Mouse (Mus musculus): ENCODE measurements around the gene Lpgat1.

The Lpgat1 gene

DNA sequence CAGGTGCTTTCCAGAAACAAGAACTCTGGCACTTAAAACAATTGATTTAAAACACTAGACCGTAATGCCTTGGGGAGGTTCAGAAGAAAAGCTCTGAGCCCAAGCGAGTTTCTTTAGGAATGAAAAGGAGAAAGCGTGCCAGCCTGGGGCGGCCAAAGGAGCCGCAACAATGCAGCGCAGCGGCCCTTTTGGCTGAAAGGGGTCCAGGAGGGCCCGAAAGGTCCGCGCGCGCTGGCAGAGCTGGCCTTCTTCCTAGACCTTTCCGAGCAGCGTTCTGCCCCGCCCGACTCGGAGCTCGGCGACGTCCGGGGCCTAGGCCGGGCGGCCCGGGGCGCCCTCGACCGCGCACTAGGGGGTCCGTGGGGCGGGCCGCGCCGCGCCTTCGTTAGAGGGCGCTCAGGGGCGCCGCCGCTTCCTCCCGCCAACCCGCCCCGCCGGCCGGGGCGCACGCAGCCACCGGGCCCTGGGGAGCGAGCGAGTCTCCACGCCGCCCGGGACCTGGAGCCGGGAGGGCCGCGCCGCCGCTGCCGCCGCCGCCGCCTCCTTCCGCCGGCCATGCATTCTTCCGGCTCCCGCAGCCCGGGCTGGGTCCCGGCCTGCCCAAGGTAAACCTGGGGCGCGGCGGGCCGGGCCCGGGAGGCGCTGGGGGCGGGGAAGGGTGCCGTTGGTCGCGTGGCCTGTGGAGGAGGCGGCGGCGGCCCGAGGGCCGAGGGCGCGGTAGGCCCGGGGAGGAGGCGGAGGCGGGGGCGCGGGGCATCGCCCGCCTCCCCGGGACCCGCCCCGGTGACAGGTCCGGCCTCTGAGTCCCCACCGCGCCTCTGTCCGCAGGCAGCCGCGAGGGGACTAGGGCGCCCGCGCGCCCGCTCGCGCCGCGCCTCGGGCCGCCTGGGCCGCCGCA, at the start of gene Lpgat1:
TSS of gene Lpgat1 (plus strand) at position 234 of the 898 bp plus-strand sequence.
- DNase-seq = peak; percentile 83

GRCm38 (mm10) chr1:191668030-191668429, 49.6 kb upstream of the Lpgat1 start:
- DNase-seq = no peak

- no peak for DNase-seq
These were observed 43.6 kb upstream of the Lpgat1 start for GRCm38 (mm10) chr1:191674071-191674470.

- no peak for DNase-seq
These were observed 36.0 kb upstream of the Lpgat1 start for GRCm38 (mm10) chr1:191681633-191682032.

GRCm38 (mm10) chr1:191687531-191687930, 30.1 kb upstream of the Lpgat1 start:
- no peak for DNase-seq

GRCm38 (mm10) chr1:191693231-191693630, 24.4 kb upstream of the Lpgat1 start:
- DNase-seq = no peak

DNA sequence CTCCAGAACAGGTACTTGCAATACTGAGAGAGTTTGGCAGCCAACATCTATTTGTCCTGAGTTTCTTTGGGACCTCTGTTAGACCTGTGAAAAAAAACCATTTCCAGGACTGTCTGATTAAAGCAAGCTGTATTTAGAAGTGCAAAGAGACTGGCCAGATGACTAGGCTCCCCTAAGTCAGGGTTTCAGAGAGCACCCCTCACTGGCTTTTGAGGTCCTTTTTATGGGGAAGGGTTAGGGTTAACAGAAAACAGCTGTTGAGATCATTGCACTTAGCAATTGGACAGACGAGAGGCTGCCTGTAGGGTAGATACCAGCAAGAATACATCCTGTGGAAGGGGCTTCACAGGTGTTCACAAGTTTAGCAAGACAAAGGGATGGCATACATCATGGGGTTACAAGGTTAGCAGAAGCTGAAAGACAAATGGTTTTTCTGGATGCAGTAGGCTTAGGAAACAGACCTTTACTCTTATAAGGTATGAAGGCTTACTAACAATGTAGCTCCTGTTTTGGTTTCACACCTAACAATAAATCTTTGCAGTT, 19.3 kb upstream of the Lpgat1 start:
- DNase-seq = no peak

DNA sequence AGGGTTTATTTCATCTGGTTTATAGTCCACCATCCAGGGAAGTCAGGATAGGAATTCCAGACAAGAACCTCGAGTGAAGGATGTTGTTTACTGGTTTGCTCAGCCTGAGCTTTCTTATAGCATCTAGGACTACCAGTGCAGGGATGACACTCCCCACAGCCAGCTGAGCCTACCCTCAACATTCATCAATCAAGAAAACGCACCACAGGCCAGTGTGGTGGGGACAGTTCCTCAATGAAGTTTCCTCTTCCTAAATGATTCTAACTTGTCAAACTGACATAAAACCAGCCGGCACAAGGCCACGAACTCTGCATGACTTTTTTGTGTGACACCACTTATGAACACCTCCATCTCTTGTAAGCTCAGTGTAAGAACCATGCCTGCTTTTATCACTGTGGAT, 13.1 kb upstream of the Lpgat1 start:
- no peak for DNase-seq

- DNase-seq = no peak
These were observed 11.0 kb upstream of the Lpgat1 start for GRCm38 (mm10) chr1:191706541-191707078.

DNA sequence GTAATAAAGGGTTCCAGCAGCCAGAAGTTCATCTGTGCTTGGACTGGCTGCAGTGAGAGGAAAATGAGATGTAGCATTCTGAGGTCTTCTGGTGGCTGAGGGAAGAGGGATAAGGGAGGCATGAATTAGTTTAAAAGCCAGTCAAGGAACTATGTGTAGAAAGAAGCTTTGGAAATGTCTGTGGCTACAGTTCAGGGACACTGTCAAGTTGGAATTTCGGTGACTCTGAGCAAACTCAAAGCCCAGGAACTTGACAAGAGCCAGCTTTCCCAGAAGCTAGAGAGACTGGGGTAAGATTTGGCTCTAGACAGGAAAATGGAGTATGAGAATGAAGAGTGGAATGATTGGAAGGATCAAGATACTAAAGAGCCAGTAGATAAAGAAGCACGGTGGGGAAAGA, 7.8 kb upstream of the Lpgat1 start:
- DNase-seq = no peak

- DNase-seq = no peak
These were observed 5.3 kb upstream of the Lpgat1 start for GRCm38 (mm10) chr1:191712224-191712838.

DNA sequence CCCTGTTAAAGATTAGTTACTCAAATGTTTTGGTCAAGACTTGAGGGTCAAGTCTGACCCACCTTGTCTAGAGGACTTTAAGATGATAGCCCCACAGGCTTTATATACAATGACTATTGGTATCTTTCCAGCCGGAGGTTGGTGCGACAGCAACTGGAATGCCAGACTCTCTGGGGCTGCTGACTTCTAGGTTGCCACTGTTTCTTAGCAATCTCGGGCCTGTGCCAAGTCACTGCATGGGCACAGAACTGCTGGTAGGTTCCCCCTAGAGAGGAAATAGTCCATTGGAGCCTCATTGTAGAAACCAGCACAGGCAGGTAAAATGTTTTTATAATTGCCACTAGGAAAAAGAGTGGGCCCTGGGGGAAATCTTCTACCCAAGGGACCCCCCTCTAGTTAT, 3.8 kb upstream of the Lpgat1 start:
- DNase-seq = no peak

DNA sequence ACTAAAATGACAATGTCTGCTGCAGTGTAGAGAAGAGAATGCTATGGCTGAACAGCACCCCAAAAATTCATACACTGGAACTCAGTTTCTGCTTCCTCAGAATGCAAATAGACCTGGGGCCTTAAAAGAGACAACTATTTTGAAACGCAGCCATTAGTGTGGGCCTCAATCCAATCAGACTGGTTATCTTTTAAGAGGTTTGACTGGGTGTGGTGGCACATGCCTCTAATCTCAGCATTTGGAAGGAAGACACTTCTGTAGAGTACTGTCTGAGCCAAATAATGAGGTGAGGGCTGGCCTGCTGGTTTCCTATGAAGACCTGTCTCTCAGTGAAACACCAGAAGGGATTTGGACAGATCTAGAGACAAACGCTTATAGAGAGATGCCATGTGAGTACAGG, 2.5 kb upstream of the Lpgat1 start:
- DNase-seq = no peak

GRCm38 (mm10) chr1:191717141-191717540, 493 bp upstream of the Lpgat1 start:
- DNase-seq = no peak

GRCm38 (mm10) chr1:191718522-191719281, 1.1 kb downstream of the Lpgat1 start:
- DNase-seq = peak; percentile 55

- no peak for DNase-seq
These were observed 1.7 kb downstream of the Lpgat1 start for GRCm38 (mm10) chr1:191719326-191719725.

- DNase-seq = no peak
These were observed 2.8 kb downstream of the Lpgat1 start for GRCm38 (mm10) chr1:191720419-191720818.

DNA sequence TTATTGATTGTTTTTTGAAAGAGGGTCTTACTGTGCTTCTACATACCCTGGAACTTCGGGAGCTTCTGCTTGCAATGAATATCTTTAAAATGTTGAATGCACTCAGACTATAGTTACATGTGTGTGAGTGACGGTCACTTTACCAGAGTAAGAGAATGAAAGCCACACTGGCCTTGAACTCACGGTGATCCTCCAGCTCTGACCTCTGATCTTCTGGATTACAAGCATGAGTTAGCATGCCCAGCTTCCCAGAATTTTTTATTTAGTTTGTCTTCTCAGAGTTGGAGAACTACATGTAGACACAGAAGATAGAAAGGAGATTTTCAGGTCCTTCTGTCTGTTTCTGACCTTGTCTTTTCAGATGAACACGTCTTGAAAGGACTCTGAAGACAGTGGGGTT, 5.1 kb downstream of the Lpgat1 start:
- DNase-seq = no peak

- DNase-seq = no peak
These were observed 6.0 kb downstream of the Lpgat1 start for GRCm38 (mm10) chr1:191723675-191724074.

- no peak for DNase-seq
These were observed 6.9 kb downstream of the Lpgat1 start for GRCm38 (mm10) chr1:191724385-191725061.

- DNase-seq = no peak
These were observed 15.0 kb downstream of the Lpgat1 start for GRCm38 (mm10) chr1:191732623-191733022.

DNA sequence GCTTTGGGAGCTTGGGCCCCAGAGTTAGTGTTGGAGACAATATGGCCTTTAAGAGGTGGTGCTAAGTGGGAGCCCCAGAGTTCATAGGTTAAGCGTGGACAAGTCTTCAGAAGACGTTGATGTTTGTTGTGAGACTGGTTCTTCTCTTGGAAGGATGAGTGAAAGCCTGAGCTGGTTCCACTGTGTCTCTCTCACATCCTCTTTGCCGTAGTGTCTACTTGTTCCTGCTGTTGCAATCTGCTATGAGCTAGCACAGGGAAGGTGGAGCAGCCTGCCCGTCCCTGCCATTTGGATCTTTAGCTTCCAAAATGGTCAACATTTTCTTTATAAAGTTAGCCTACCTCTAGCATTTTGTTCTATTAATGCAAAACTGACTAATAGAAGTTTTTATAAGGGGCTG, 16.2 kb downstream of the Lpgat1 start:
- no peak for DNase-seq
